Mouse (Mus musculus) embryo, embryonic 10 days (tissue): ENCODE data around the gene Rps6kb2.
"Not testable (repeated sequence)": the region's sequence is repeated elsewhere in the genome, so short reads cannot be mapped to it uniquely, and the experiment has no call there.

Experiments
- DNase-seq: peaks from one replicate; pipeline ENCODE4 v3.0.0-alpha.2; 2015; ENCODE audit warnings: low spot score

Gene Rps6kb2

GRCm38 (mm10) chr19:4142416-4143173, 20.6 kb downstream of the Rps6kb2 start:
- DNase-seq: no peak

- DNase-seq: no peak
These were observed 23.0 kb downstream of the Rps6kb2 start for GRCm38 (mm10) chr19:4140147-4140546.

- DNase-seq: no peak
These were observed 23.7 kb downstream of the Rps6kb2 start, which contains the start of gene Gpr152 for GRCm38 (mm10) chr19:4139446-4139845. Gpr152 (plus strand) TSS chr19:4139787.

GRCm38 (mm10) chr19:4137913-4138312, 25.2 kb downstream of the Rps6kb2 start:
- DNase-seq: no peak

GRCm38 (mm10) chr19:4136463-4136862, 26.7 kb downstream of the Rps6kb2 start:
- DNase-seq: no peak

GRCm38 (mm10) chr19:4135963-4136345, 27.2 kb downstream of the Rps6kb2 start:
- DNase-seq: not testable (repeated sequence)

- DNase-seq: not testable (repeated sequence)
These were observed 27.8 kb downstream of the Rps6kb2 start for GRCm38 (mm10) chr19:4135229-4135962.

- no peak for DNase-seq
These were observed 28.8 kb downstream of the Rps6kb2 start for GRCm38 (mm10) chr19:4134354-4134753.

GRCm38 (mm10) chr19:4131768-4132167, 31.4 kb downstream of the Rps6kb2 start:
- no peak for DNase-seq

- DNase-seq: no peak
These were observed 32.1 kb downstream of the Rps6kb2 start for GRCm38 (mm10) chr19:4131075-4131474.

GRCm38 (mm10) chr19:4130106-4130505, 33.0 kb downstream of the Rps6kb2 start:
- no peak for DNase-seq

GRCm38 (mm10) chr19:4129462-4129861, 33.7 kb downstream of the Rps6kb2 start:
- DNase-seq: no peak

GRCm38 (mm10) chr19:4126759-4127495, 36.2 kb downstream of the Rps6kb2 start:
- DNase-seq: no peak

GRCm38 (mm10) chr19:4125741-4126696, 37.1 kb downstream of the Rps6kb2 start, which contains the start of gene Aip:
Aip (minus strand) TSS chr19:4125858.
- peak; percentile 97 for DNase-seq

- not testable (repeated sequence) for DNase-seq
These were observed 37.9 kb downstream of the Rps6kb2 start for GRCm38 (mm10) chr19:4125268-4125667.

GRCm38 (mm10) chr19:4124432-4124831, 38.7 kb downstream of the Rps6kb2 start:
- DNase-seq: no peak

- no peak for DNase-seq
These were observed 40.5 kb downstream of the Rps6kb2 start for GRCm38 (mm10) chr19:4122411-4123370.

- not testable (repeated sequence) for DNase-seq
These were observed 41.3 kb downstream of the Rps6kb2 start for GRCm38 (mm10) chr19:4121896-4122295.

GRCm38 (mm10) chr19:4121097-4121805, 41.9 kb downstream of the Rps6kb2 start:
- DNase-seq: peak; percentile 98
